Mouse (Mus musculus): ENCODE measurements around the gene Il15ra. TPM values are rescaled to one million over a fixed set of nuclear protein-coding genes. Genes with fewer than 3 reads are reported as not detected.

Gene Il15ra
- 10 to 100 TPM; 21.4 to 30.0 TPM for polyA plus RNA-seq (2017; shearing (Covaris generic))

DNA sequence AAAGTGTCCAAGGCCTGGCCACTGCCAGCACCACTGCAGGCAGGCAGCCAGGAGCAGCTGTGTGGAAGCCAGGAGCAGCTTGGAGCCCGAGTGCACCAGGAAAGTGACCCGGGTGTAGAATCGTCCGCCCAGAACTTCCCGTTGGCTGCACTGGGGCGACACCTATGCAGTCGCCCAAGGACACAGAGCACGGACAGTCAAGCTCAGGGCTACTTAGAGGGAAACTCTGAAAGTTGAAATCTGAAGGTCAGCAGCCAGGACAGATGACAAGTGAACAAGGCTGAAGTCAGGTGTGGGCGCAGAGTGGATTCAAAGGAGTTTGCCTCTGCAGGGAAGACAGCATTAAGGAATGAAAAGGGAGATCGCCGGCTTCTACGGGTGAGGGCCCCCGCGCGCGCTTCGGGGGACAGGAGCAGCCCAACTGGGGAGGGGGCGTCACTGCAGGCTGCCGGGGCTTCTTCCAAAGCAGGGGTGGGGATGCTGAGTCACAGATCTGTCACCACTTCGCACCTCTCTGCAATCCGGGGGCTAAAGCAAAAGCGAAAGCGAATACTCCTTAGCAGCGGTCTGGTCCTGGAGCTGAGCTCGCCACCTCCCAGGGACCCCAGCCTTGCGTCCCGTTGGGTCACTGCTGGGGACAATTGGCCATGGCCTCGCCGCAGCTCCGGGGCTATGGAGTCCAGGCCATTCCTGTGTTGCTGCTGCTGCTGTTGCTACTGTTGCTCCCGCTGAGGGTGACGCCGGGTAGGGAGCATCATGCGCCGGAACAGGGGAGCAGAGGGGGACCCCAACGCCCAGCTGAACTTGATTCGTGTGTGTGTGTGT lies at the start of gene Il15ra:
Gene Il15ra (plus strand): TSS at position 90 of the 825 bp plus-strand sequence.

DNA sequence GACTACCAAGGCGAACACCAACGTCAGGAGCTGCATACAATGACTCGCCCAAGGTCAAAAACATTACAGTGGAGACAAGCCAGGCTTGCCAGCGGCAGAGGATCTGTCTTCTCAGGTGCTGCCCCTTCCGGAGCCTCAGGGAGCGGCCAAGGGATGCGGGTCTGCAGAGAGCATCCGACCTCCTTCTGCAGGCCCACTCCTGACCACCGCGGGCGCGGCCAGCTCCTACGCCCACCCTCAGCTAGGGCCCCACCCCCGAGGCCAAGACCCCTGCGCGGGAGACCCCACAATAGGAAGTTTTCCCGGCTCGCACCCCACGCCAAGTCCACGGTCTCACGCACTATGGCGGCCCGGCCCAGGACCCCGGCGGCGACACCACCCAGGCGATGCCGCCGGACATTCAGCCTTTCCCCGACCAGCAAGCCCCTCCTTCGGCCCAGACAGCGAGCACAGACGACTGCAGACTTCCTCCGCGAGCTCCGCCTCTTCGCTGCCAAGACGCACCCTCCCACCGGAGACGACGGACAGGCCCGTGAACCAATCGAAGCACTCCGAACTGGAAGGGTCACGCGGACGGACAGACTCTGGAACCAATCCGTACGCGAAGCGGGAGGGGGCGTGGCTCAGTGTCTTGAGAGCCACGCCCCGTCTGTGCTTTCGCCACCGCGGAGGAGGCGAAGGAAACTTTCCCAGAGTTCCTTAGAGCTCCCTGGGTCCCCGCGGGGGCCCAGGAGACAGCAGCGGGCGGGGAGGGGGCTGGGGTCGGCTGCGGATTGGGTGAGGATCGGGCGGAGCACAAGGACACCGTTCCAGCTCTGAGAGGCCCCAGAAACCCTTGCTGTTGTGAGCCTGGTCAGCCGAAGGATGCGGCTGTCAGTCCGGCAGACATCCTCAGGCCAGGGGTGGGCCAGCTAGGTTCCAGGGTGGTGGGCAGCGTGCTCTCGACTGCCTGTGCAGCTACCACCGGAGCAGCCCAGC lies 72.3 kb downstream of the Il15ra start, which contains the start of the genes Fbh1 and Ankrd16:
Gene Fbh1 (minus strand): TSS at position 492 of the 978 bp plus-strand sequence.
Gene Ankrd16 (plus strand): TSS at position 786 of the 978 bp plus-strand sequence.

Other genes with a start within 250 kb of the Il15ra start
- 10 to 100 TPM in 1 of 2 experiments, 1 to 10 TPM in 1; 8.7 to 11.6 TPM for gene Pfkfb3, start 151.2 kb upstream of the Il15ra start, polyA plus RNA-seq (2017; shearing (Covaris generic))
- 100 to 1,000 TPM; 124 to 146 TPM for gene Rbm17, start 101.1 kb upstream of the Il15ra start, polyA plus RNA-seq (2017; shearing (Covaris generic))
- not detected for gene Gm17490, start 79.0 kb upstream of the Il15ra start, polyA plus RNA-seq (2017; shearing (Covaris generic))
- 100 to 1,000 TPM; 196 to 392 TPM for gene Il2ra, start 62.5 kb upstream of the Il15ra start, polyA plus RNA-seq (2017; shearing (Covaris generic))
- 10 to 100 TPM; 49.3 to 69.9 TPM for gene Fbh1, start 72.3 kb downstream of the Il15ra start, polyA plus RNA-seq (2017; shearing (Covaris generic))
- gene Ankrd16, start 72.6 kb downstream of the Il15ra start, polyA plus RNA-seq (2017; shearing (Covaris generic)): 10 to 100 TPM; 72.5 to 78.6 TPM

Data from activated CD4-positive, CD25-positive, alpha-beta regulatory T cell (primary cell).